Mouse (Mus musculus) testis, adult 2 months (tissue): ENCODE measurements around the gene Mycbpap.

Experiments used
- CTCF ChIP-seq: fragments of 200-500 bp; IDR thresholded peaks from 2 replicates; pipeline ENCODE4 v1.5.1; 2012; ENCODE audit warnings: low read depth, mild to moderate bottlenecking, inconsistent platforms, low read length, moderate library complexity; ENCODE audit not compliant: control insufficient read depth, insufficient read depth, insufficient replicate concordance
- POLR2A ChIP-seq: fragments of 200-500 bp; IDR thresholded peaks from 2 replicates; pipeline ENCODE4 v1.6.1; 2012; ENCODE audit warnings: low read depth, mild to moderate bottlenecking, inconsistent platforms, low read length, moderate library complexity; ENCODE audit not compliant: control insufficient read depth

GRCm38 (mm10) chr11:94457001-94457400 lies 64.5 kb downstream of the Mycbpap start:
- no peak for TF ChIP-seq CTCF
- TF ChIP-seq POLR2A = no peak
